Mouse (Mus musculus): ENCODE results near the gene Gm6993. TPM values are rescaled to one million over a fixed set of nuclear protein-coding genes. Genes with fewer than 3 reads are reported as not detected.

Gene Gm6993
- polyA plus RNA-seq, 1 experiment from 2014 or later, result not detected

DNA sequence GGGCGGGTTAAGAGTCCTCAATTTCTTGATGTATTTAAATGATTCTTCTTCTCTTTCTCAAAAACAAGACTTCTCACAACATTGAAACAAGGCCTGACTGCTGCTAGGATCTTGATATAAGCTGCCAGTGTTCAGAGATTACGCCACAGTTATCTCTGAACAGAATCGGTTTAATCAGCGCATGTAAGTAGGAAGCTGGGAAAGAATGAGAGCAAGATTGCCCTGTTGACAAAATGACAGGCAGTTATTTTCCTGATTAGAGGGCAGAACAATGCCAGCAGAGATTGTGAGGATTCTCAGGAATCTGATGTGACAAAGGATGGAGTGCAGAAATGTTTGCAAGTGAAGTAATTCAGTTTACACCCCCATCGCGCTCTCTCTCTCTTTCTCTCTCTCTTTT is 19.0 kb upstream of the Gm6993 start:
- H3K4me2 ChIP-seq, result no peak overlapping the region
- H3K9ac ChIP-seq, result no peak overlapping the region
- WGBS, result 65% methylated on average over 6 of the region's 6 CpGs
- no peak overlapping the region for H3K27ac ChIP-seq
- no peaks in the 10 kb centered on the region for H3K27me3 ChIP-seq
- ATAC-seq (ENCODE audit: borderline replicate concordance, extremely low read depth, low FRiP score, low TSS enrichment), result no peak
- H3K4me3 ChIP-seq, result no peak overlapping the region
- no peaks in the 10 kb centered on the region for H3K9me3 ChIP-seq
- H3K36me3 ChIP-seq, result no peaks in the 10 kb centered on the region
- H3K4me1 ChIP-seq, result peaks cover 22% of the 10 kb centered on the region

- 32% methylated on average over 2 of the region's 2 CpGs for WGBS
- no peaks in the 10 kb centered on the region for H3K27me3 ChIP-seq
- no peak overlapping the region for H3K4me2 ChIP-seq
- no peaks in the 10 kb centered on the region for H3K9me3 ChIP-seq
- H3K4me1 ChIP-seq, result peaks cover 23% of the 10 kb centered on the region
- no peak overlapping the region for H3K4me3 ChIP-seq
- H3K9ac ChIP-seq, result no peak overlapping the region
- H3K27ac ChIP-seq, result no peak overlapping the region
- H3K36me3 ChIP-seq, result no peaks in the 10 kb centered on the region
- ATAC-seq (ENCODE audit: borderline replicate concordance, extremely low read depth, low FRiP score, low TSS enrichment), result no peak
Measured at GRCm38 (mm10) chr12:31222282-31222681, 18.3 kb upstream of the Gm6993 start.

GRCm38 (mm10) chr12:31222741-31223140 is 17.8 kb upstream of the Gm6993 start:
- Histone ChIP-seq H3K4me2 (no peak overlapping the region), H3K9ac (no peak overlapping the region), H3K27me3 (no peaks in the 10 kb centered on the region), H3K9me3 (no peaks in the 10 kb centered on the region), H3K4me1 (peaks cover 25% of the 10 kb centered on the region), H3K4me3 (no peak overlapping the region), H3K36me3 (no peaks in the 10 kb centered on the region), H3K27ac (no peak overlapping the region)
- WGBS, result 32% methylated on average over 3 of the region's 3 CpGs
- ATAC-seq (ENCODE audit: borderline replicate concordance, extremely low read depth, low FRiP score, low TSS enrichment), result peak; percentile 24; the same call in 1 of the 2 replicates

GRCm38 (mm10) chr12:31225451-31225850 is 15.1 kb upstream of the Gm6993 start:
- 62% methylated on average over 8 of the region's 8 CpGs for WGBS
- H3K36me3 ChIP-seq, result no peaks in the 10 kb centered on the region
- no peak overlapping the region for H3K9ac ChIP-seq
- no peak for ATAC-seq (ENCODE audit: borderline replicate concordance, extremely low read depth, low FRiP score, low TSS enrichment)
- no peak overlapping the region for H3K27ac ChIP-seq
- peaks cover 17% of the 10 kb centered on the region for H3K4me1 ChIP-seq
- no peak overlapping the region for H3K4me3 ChIP-seq
- no peaks in the 10 kb centered on the region for H3K9me3 ChIP-seq
- no peak overlapping the region for H3K4me2 ChIP-seq
- no peaks in the 10 kb centered on the region for H3K27me3 ChIP-seq

GRCm38 (mm10) chr12:31227167-31227566 is 13.4 kb upstream of the Gm6993 start:
- 58% methylated on average over 3 of the region's 3 CpGs for WGBS
- Histone ChIP-seq H3K9me3 (no peaks in the 10 kb centered on the region), H3K36me3 (no peaks in the 10 kb centered on the region), H3K27ac (0 out of 2 replicates have a peak overlapping the region, but pooled peaks have one; percentile 3), H3K4me2 (no peak overlapping the region), H3K4me1 (peaks cover 12% of the 10 kb centered on the region), H3K27me3 (no peaks in the 10 kb centered on the region), H3K9ac (no peak overlapping the region), H3K4me3 (no peak overlapping the region)
- peak; percentile 35; the same call in 1 of the 2 replicates for ATAC-seq (ENCODE audit: borderline replicate concordance, extremely low read depth, low FRiP score, low TSS enrichment)

DNA sequence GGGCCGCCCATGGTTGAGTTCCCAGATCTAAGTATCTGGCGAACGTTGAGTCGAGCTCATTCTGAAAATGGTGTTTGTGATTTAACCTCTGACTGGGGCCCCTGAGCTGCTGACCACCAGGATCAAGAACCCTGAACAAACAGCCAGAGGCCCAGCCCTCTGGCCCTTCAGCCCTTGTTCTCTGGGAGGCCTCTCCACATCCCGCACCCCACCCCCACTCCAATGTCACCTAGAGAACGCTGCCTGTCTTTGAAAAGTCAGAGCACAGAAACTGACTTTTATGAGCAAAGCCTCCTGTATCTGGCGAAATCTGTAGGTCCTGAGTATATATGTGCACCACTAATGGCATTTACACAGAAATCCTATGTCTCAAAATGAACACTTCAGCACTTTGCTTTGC is 11.7 kb upstream of the Gm6993 start:
- 40% methylated on average over 7 of the region's 7 CpGs for WGBS
- H3K4me2 ChIP-seq, result no peak overlapping the region
- H3K9ac ChIP-seq, result no peak overlapping the region
- no peak overlapping the region for H3K27ac ChIP-seq
- 0 out of 2 replicates have a peak, but pooled peaks cover 3% of the 10 kb centered on the region for H3K4me1 ChIP-seq
- no peaks in the 10 kb centered on the region for H3K36me3 ChIP-seq
- no peak overlapping the region for H3K4me3 ChIP-seq
- H3K27me3 ChIP-seq, result no peaks in the 10 kb centered on the region
- no peak for ATAC-seq (ENCODE audit: borderline replicate concordance, extremely low read depth, low FRiP score, low TSS enrichment)
- no peaks in the 10 kb centered on the region for H3K9me3 ChIP-seq

DNA sequence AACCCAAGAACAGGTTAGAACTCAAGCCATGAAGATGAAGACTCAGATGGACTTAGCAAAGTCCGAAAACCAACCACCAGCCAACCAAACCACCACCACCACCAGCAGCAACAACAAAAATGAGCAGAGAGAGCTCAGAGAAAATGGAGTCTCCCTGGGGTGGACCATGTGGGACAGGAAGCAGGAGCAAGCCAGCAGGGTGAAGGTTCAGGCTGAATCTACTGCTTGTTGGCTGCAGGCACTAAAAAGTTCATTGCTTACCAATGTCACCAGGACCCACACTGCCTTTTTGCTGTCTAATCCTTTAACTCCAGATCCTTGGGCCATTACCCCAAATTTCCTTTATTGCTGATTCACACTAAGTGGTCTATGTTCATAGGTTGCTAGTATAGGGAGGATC is 7.9 kb upstream of the Gm6993 start:
- no peak for ATAC-seq (ENCODE audit: borderline replicate concordance, extremely low read depth, low FRiP score, low TSS enrichment)
- Histone ChIP-seq H3K4me3 (no peak overlapping the region), H3K27ac (no peak overlapping the region), H3K4me1 (peaks cover 8% of the 10 kb centered on the region), H3K9me3 (no peaks in the 10 kb centered on the region), H3K36me3 (no peaks in the 10 kb centered on the region), H3K27me3 (no peaks in the 10 kb centered on the region), H3K4me2 (no peak overlapping the region), H3K9ac (no peak overlapping the region)
- 97% methylated on average over 1 of the region's 1 CpGs for WGBS

DNA sequence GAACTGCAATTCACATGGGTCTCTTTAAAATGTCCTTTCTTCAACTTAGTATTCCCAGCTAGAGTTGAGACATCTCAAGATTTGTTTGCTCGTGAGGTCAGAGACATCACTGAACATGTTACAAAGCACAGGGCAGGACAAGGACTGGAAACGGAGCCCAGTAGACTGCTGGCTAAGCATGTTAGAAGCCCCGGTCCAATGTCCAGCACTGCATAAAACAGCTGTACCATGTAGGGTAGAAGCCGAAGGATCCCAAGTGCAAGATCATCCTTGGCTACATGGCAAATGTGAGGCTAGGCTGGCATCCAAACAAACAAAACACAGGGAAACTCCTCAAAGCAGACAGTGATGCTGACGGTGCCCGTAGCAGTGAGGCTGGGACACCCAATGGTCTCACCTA is 5.6 kb upstream of the Gm6993 start:
- ATAC-seq (ENCODE audit: borderline replicate concordance, extremely low read depth, low FRiP score, low TSS enrichment), result no peak

DNA sequence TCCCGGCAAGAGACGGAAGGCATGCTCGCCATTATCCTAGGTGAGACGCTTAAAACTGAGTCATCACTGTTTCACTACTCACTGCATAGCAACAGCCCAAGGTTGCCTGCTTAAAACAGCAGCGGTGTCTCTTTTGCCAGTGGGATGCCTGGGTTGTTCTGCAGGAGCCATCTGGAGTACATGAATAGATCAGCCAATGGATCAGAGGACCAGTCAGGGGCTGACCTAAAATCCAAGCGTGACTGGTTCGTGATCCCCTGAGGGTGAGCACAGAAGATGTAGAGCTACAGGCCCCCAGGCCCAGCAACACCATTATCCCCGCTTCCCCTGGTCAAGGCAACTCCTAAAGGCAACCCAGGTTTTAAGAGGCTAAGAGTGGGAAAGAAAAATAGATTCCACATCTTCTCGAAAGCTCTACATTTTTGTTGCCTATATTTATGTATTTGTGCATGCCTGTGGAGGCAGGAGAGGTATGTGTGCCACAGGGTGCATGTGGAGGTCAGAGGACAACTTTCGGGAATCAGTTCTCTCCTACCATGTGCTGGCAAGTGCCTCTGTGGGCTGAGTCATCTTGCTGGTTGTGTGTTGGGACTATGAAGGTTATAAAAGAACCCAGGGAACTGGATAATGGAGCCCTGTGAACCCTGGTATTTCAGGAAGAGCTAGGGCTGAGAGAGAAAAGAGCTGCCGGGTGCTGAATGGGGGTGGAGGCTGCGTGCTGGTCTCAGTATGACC is 3.5 kb upstream of the Gm6993 start:
- Histone ChIP-seq H3K27ac (no peak overlapping the region), H3K9ac (no peak overlapping the region), H3K27me3 (no peaks in the 10 kb centered on the region), H3K4me2 (no peak overlapping the region), H3K36me3 (no peaks in the 10 kb centered on the region), H3K9me3 (no peaks in the 10 kb centered on the region), H3K4me3 (no peak overlapping the region), H3K4me1 (peaks cover 8% of the 10 kb centered on the region)
- 67% methylated on average over 12 of the region's 12 CpGs for WGBS
- ATAC-seq (ENCODE audit: borderline replicate concordance, extremely low read depth, low FRiP score, low TSS enrichment), result no peak

More for the DNA sequence above, 5.6 kb upstream of the Gm6993 start:
- peaks cover 8% of the 10 kb centered on the region for H3K4me1 ChIP-seq
- H3K4me2 ChIP-seq, result no peak overlapping the region
- no peak overlapping the region for H3K4me3 ChIP-seq
- no peaks in the 10 kb centered on the region for H3K27me3 ChIP-seq
- H3K9ac ChIP-seq, result no peak overlapping the region
- WGBS, result 85% methylated on average over 6 of the region's 6 CpGs
- no peaks in the 10 kb centered on the region for H3K36me3 ChIP-seq
- H3K9me3 ChIP-seq, result no peaks in the 10 kb centered on the region
- no peak overlapping the region for H3K27ac ChIP-seq

- WGBS, result 56% methylated on average over 3 of the region's 3 CpGs
- Histone ChIP-seq H3K9me3 (no peaks in the 10 kb centered on the region), H3K4me1 (peaks cover 8% of the 10 kb centered on the region), H3K4me3 (no peak overlapping the region), H3K9ac (no peak overlapping the region), H3K4me2 (no peak overlapping the region), H3K27me3 (no peaks in the 10 kb centered on the region), H3K27ac (no peak overlapping the region), H3K36me3 (no peaks in the 10 kb centered on the region)
- ATAC-seq (ENCODE audit: borderline replicate concordance, extremely low read depth, low FRiP score, low TSS enrichment), result no peak; the same call in 1 of the 2 replicates
Measured at GRCm38 (mm10) chr12:31239031-31239583, 1.5 kb upstream of the Gm6993 start.

DNA sequence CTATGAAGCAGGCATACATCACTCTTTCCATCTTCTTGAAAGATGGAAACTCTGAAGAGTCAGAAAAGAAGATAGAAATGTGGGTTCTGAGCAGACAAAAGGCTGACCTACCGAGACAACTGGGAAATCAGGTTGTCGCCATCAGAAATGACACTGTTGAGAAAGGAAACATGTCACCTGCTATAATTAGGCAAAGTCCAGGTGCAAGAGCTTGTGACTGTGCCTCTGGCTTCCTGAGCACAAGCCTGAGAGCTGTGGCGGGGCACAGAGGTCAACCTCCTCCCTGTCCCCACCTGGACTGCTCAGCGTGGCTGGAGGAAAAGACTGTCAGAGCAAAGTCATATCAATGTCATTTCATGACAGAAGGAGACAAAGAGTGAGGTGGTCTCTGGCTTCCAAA is 772 bp upstream of the Gm6993 start:
- no peak overlapping the region for H3K4me3 ChIP-seq
- H3K4me1 ChIP-seq, result peaks cover 8% of the 10 kb centered on the region
- H3K27ac ChIP-seq, result no peak overlapping the region
- no peaks in the 10 kb centered on the region for H3K36me3 ChIP-seq
- no peaks in the 10 kb centered on the region for H3K27me3 ChIP-seq
- 55% methylated on average over 4 of the region's 4 CpGs for WGBS
- no peak overlapping the region for H3K9ac ChIP-seq
- no peak for ATAC-seq (ENCODE audit: borderline replicate concordance, extremely low read depth, low FRiP score, low TSS enrichment)
- H3K4me2 ChIP-seq, result no peak overlapping the region
- H3K9me3 ChIP-seq, result no peaks in the 10 kb centered on the region

- WGBS, result 45% methylated on average over 6 of the region's 6 CpGs
- Histone ChIP-seq H3K4me1 (peaks cover 6% of the 10 kb centered on the region), H3K9me3 (no peaks in the 10 kb centered on the region), H3K27ac (no peak overlapping the region), H3K36me3 (no peaks in the 10 kb centered on the region), H3K27me3 (no peaks in the 10 kb centered on the region), H3K9ac (no peak overlapping the region), H3K4me3 (no peak overlapping the region), H3K4me2 (no peak overlapping the region)
- ATAC-seq (ENCODE audit: borderline replicate concordance, extremely low read depth, low FRiP score, low TSS enrichment), result no peak
Measured at GRCm38 (mm10) chr12:31241595-31242342, 1.2 kb downstream of the Gm6993 start.

Measured in lung, embryonic 15.5 days (tissue).